ENCODE assay signal across 24 mouse cellular contexts in the genomic region with DNA sequence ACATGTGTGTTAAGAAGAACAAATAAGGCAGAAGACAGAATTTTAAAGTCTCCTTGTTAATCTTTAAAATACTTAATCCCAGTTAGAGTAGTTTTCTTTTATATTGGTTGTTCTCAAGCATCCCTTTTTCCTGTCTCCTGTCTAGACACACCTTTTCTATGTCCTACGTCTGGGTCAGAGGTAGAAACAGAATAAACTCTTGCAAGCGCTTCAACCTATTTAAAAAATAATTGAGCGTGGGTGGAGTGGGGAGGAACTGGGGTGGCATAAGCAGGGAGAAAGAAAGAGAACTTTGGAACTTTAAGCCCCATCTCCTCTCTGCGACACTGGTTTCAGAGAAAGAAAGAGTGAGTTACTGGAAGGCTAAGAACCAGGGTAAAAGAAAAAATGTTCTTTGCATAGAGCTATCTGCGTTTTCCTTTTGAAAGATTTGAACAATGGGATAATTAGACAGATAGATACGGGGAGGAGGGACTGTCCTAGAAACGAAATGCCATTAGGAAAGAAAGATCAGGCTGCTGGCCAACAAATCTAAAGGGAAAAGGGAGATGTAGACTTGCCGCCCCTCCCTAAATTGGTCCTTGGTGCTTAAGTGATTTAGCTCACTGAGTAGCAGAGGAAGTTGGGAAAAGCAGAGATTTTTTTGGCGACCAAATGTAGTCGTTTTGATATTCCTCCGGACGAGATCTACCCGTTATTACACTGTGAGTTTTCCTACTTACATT. TPM values are rescaled to one million over a fixed set of nuclear protein-coding genes. Genes with fewer than 3 reads are reported as not detected.
DNase-seq lines count a peak whose midpoint lies in the region; ATAC-seq and TF ChIP-seq lines count a peak whose summit lies in the region.
"Had no signal": no experiment of that assay in that cellular context is flagged by ENCODE, and none has a peak within 500 bp of the region (broad histone marks: within the 10 kb centered on the region; RNA-seq: fewer than 3 reads in every experiment).

No protein-coding gene starts in this region.

- no peak for TF ChIP-seq CTCF in heart, adult 2 months (IDR thresholded peaks at IDR 0.05)
- no peak for TF ChIP-seq CTCF in brain, embryonic 14.5 days (IDR thresholded peaks at IDR 0.05; ENCODE audit: borderline replicate concordance, extremely low read depth, insufficient read depth, insufficient read length)

- no peaks in the 10 kb centered on the region for H3K9me3 ChIP-seq in heart, embryonic 13.5 days
- H3K9me3 ChIP-seq in kidney, embryonic 14.5 days (ENCODE audit: control insufficient read depth, low read length): no peaks in the 10 kb centered on the region
- H3K9me3 ChIP-seq: forebrain, embryonic 15.5 days; limb, embryonic 13.5 days; liver, embryonic 13.5 days; lung, embryonic 15.5 days; midbrain, embryonic 12.5 days; neural tube, embryonic 12.5 days had no signal

- peak overlapping the region; percentile 83 for H3K9ac ChIP-seq in heart, embryonic 13.5 days
- no peak overlapping the region for H3K9ac ChIP-seq in heart, adult 2 months (ENCODE audit: low read depth, low read length)
- H3K9ac ChIP-seq in kidney, embryonic 14.5 days (ENCODE audit: low read depth, low read length): no peak overlapping the region
- H3K9ac ChIP-seq: forebrain, embryonic 15.5 days; liver, embryonic 13.5 days; lung, embryonic 15.5 days; neural tube, embryonic 12.5 days had no signal

- H3K27me3 ChIP-seq in heart, embryonic 13.5 days (replicated peaks): peaks cover 42% of the 10 kb centered on the region
- H3K27me3 ChIP-seq in heart, adult 2 months (ENCODE audit: control insufficient read depth, insufficient read depth, low read length): peaks cover 3% of the 10 kb centered on the region; the same call in 1 of the 2 replicates
- H3K27me3 ChIP-seq in kidney, embryonic 14.5 days (ENCODE audit: control insufficient read depth, insufficient read depth, low read length): peaks cover 4% of the 10 kb centered on the region; the same call in 1 of the 2 replicates

- peak overlapping the region; percentile 3; the same call in 1 of the 2 replicates for H3K4me3 ChIP-seq in heart, embryonic 13.5 days
- H3K4me3 ChIP-seq in heart, adult 2 months: no peak overlapping the region
- no peak overlapping the region for H3K4me3 ChIP-seq in kidney, embryonic 14.5 days (ENCODE audit: low read length)
- H3K4me3 ChIP-seq: erythroblast, embryonic 14.5 days; liver, embryonic 13.5 days had no signal

- TF ChIP-seq EP300 in heart, adult 2 months (IDR thresholded peaks at IDR 0.05; ENCODE audit: insufficient read depth, low read depth, low read length): no peak

- H3K36me3 ChIP-seq in heart, embryonic 13.5 days: no peaks in the 10 kb centered on the region
- H3K36me3 ChIP-seq in heart, adult 2 months (ENCODE audit: control insufficient read depth, insufficient read depth, low read length): no peaks in the 10 kb centered on the region
- H3K36me3 ChIP-seq in kidney, embryonic 14.5 days (ENCODE audit: control insufficient read depth, insufficient read depth, low read length): no peaks in the 10 kb centered on the region
- H3K36me3 ChIP-seq: forebrain, embryonic 15.5 days; limb, embryonic 13.5 days; liver, embryonic 13.5 days; lung, embryonic 15.5 days; midbrain, embryonic 12.5 days; neural tube, embryonic 12.5 days had no signal

- peak overlapping the region; percentile 92 for H3K27ac ChIP-seq in heart, embryonic 13.5 days (replicated peaks)
- H3K27ac ChIP-seq in heart, adult 2 months: no peak overlapping the region
- no peak overlapping the region for H3K27ac ChIP-seq in kidney, embryonic 14.5 days (ENCODE audit: low read depth, low read length)
- H3K27ac ChIP-seq: limb, embryonic 13.5 days; liver, embryonic 13.5 days; lung, embryonic 15.5 days; macrophage; midbrain, embryonic 12.5 days; neural tube, embryonic 12.5 days had no signal

- peaks cover 42% of the 10 kb centered on the region for H3K4me1 ChIP-seq in heart, embryonic 13.5 days
- peaks cover 1% of the 10 kb centered on the region; the same call in 1 of the 2 replicates for H3K4me1 ChIP-seq in heart, adult 2 months (ENCODE audit: control insufficient read depth, insufficient read depth, low read length)
- peaks cover 12% of the 10 kb centered on the region; the same call in 1 of the 2 replicates for H3K4me1 ChIP-seq in kidney, embryonic 14.5 days (ENCODE audit: control insufficient read depth, insufficient read depth, low read length)

- no peaks in the 10 kb centered on the region for H3K79me2 ChIP-seq in heart, adult 2 months (replicated peaks; ENCODE audit: control insufficient read depth, insufficient read depth, low read length)

- 24% methylated on average over 13 of the region's 13 CpGs for WGBS in heart, embryonic 13.5 days
- 37% methylated on average over 13 of the region's 13 CpGs for WGBS in heart, adult 2 months
- WGBS in kidney, embryonic 14.5 days: 17% methylated on average over 13 of the region's 13 CpGs

- DNase-seq in heart, adult 2 months: no peak
- DNase-seq in kidney, adult 8-10 months: no peak
- peak; percentile 49 for DNase-seq in brain, embryonic 14.5 days (ENCODE audit: low read depth)
- peak; percentile 22 for DNase-seq in embryo, embryonic 9.5 days (ENCODE audit: extremely low spot score)
- no peak for DNase-seq in ovary, postnatal 10 days (ENCODE audit: low spot score)
- DNase-seq: adrenal gland, adult 8-10 months; gastrocnemius, postnatal 25 days; kidney, adult 9 months; liver, embryonic 13.5 days; right cerebral cortex, postnatal 14 days; spleen, adult 18-20 months; thymus, postnatal 25 days had no signal

- intact Hi-C loops in heart, adult 2 months (cut with DNase I): no loop called here

- H3K4me2 ChIP-seq in heart, embryonic 13.5 days: peak overlapping the region; percentile 78
- 0 out of 2 replicates have a peak overlapping the region, but pooled peaks have one; percentile 69 for H3K4me2 ChIP-seq in kidney, embryonic 14.5 days (replicated peaks; ENCODE audit: low read depth, low read length)

- TF ChIP-seq POLR2A in heart, adult 2 months (IDR thresholded peaks at IDR 0.05; ENCODE audit: insufficient read depth, low read depth, low read length): no peak
- TF ChIP-seq POLR2A in brain, embryonic 14.5 days (IDR thresholded peaks at IDR 0.05; ENCODE audit: borderline replicate concordance, extremely low read depth, insufficient read depth, insufficient read length, poor library complexity, severe bottlenecking): no peak

- ATAC-seq in heart, embryonic 13.5 days (ENCODE audit: extremely low read depth, insufficient number of reproducible peaks, low FRiP score, low TSS enrichment): no peak
- no peak for ATAC-seq in kidney, embryonic 14.5 days (ENCODE audit: low FRiP score, low TSS enrichment)
- ATAC-seq: forebrain, embryonic 15.5 days; inflammation-experienced regulatory T-cells, adult 6 months had no signal

RNA-seq across cellular contexts. Expression of gene Hey2, which starts 2.7 kb away (rescaled TPM):
- polyA plus RNA-seq in heart, embryonic 13.5 days (2015; fragmentation: Nextera tagmentation; extraction: Ambion mirVana): 39.7 and 41.2 TPM in 2 replicates
- 1 to 10 TPM; 3.8 to 6.8 TPM for total RNA-seq in heart, adult 2 months (2021)
- polyA plus RNA-seq in heart, adult 2 months (2012; rRNA removed): 7.0 and 8.3 TPM in 2 replicates
- 4.3 and 7.0 TPM in 2 replicates for polyA plus RNA-seq in kidney, embryonic 14.5 days (2014; fragmentation: Nextera tagmentation; extraction: Ambion mirVana)
- polyA plus RNA-seq in brain, embryonic 14.5 days (2012; rRNA removed): 8.5 and 11.2 TPM in 2 replicates
- total RNA-seq: hematopoietic stem cell, adult 5-6 weeks; monocyte, adult 5-6 weeks had no signal
- polyA plus RNA-seq: macrophage had no signal

RNA-seq across cellular contexts. Expression of gene Ncoa7, which starts 42.1 kb away (rescaled TPM):
- 7.1 and 7.2 TPM in 2 replicates for polyA plus RNA-seq in heart, embryonic 13.5 days (2015; fragmentation: Nextera tagmentation; extraction: Ambion mirVana)
- total RNA-seq in heart, adult 2 months (2021): 1 to 10 TPM; 3.4 to 4.7 TPM
- polyA plus RNA-seq in heart, adult 2 months (2012; rRNA removed): 1.2 and 1.5 TPM in 2 replicates
- 16.8 and 19.1 TPM in 2 replicates for polyA plus RNA-seq in kidney, embryonic 14.5 days (2014; fragmentation: Nextera tagmentation; extraction: Ambion mirVana)
- polyA plus RNA-seq in brain, embryonic 14.5 days (2012; rRNA removed): 12.3 and 17.2 TPM in 2 replicates

Comparison
In these comparisons a context has a peak if more than half of its experiments do, and no peak if none do; other contexts are left out.
1. DNase-seq: peak in brain, embryonic 14.5 days (single experiment) and embryo, embryonic 9.5 days (single experiment); none in heart, adult 2 months (0 of 2), kidney, adult 8-10 months (0 of 2) and ovary, postnatal 10 days (single experiment).